Mouse (Mus musculus) midbrain, postnatal 0 days (tissue): ENCODE measurements at regions not wholly inside any gene's neighbourhood (a gene's known extent, or its start where the extent isn't known, plus 50 kb on each side); places are given as distances from the start of the nearest gene placed in this dataset.
A peak's percentile ranks its signal among the peaks of the same experiment; 100 is the strongest.
"Not testable (repeated sequence)": the region's sequence is repeated elsewhere in the genome, so short reads cannot be mapped to it uniquely, and the experiment has no call there.

Experiments used
- ATAC-seq: fragments of 200-750 bp; cut with Nextera tagmentation; 2 replicates; pipeline ENCODE4 v1.8.0; 2017; ENCODE audit warnings: moderate number of reproducible peaks, mild to moderate bottlenecking, moderate TSS enrichment, moderate library complexity; ENCODE audit not compliant: low FRiP score
- DNase-seq: peaks from one replicate; pipeline ENCODE4 v3.0.0-alpha.2; 2015; ENCODE audit warnings: low spot score
- H3K27ac ChIP-seq: fragments of 300-500 bp; sonication (generic); 2 replicates; pipeline ENCODE4 v1.5.1; 2014; ENCODE audit warnings: low read depth, mild to moderate bottlenecking, low read length, mixed read lengths
- H3K27me3 ChIP-seq: fragments of 300-500 bp; sonication (generic); 2 replicates; pipeline ENCODE4 v1.6.1; 2014; ENCODE audit warnings: low read length, control low read depth, mixed read lengths; ENCODE audit not compliant: insufficient read depth
- H3K36me3 ChIP-seq: fragments of 300-500 bp; sonication (generic); 2 replicates; pipeline ENCODE4 v1.6.1; 2014; ENCODE audit warnings: low read length, control low read depth, mixed read lengths; ENCODE audit not compliant: insufficient read depth
- H3K4me1 ChIP-seq: fragments of 300-500 bp; sonication (generic); 2 replicates; pipeline ENCODE4 v1.6.1; 2014; ENCODE audit warnings: mild to moderate bottlenecking, control low read depth, antibody characterized with exemption, low read length, mixed read lengths; ENCODE audit not compliant: insufficient read depth
- H3K4me2 ChIP-seq: fragments of 300-500 bp; sonication (generic); 2 replicates; pipeline ENCODE4 v1.6.1; 2014; ENCODE audit warnings: low read depth, mild to moderate bottlenecking, low read length, mixed read lengths; ENCODE audit not compliant: poor library complexity, severe bottlenecking
- H3K4me3 ChIP-seq: fragments of 300-500 bp; sonication (generic); 2 replicates; pipeline ENCODE4 v1.5.1; 2014; ENCODE audit warnings: low read depth, mild to moderate bottlenecking, low read length, moderate library complexity
- H3K9ac ChIP-seq: fragments of 300-500 bp; sonication (generic); replicated peaks from 2 replicates; pipeline ENCODE4 v1.6.1; 2014; ENCODE audit warnings: mild to moderate bottlenecking, low read length, moderate library complexity, mixed read lengths; ENCODE audit not compliant: poor library complexity, severe bottlenecking
- H3K9me3 ChIP-seq: fragments of 300-500 bp; sonication (generic); 2 replicates; pipeline ENCODE4 v1.6.1; 2016; ENCODE audit warnings: low read length, control low read depth
- CTCF ChIP-seq: IDR thresholded peaks from 2 replicates; pipeline ENCODE4 v1.5.1; 2016; ENCODE audit warnings: antibody characterized with exemption, mild to moderate bottlenecking
- WGBS: fragments of 180-500 bp; shearing (Covaris S2); extraction: QIAGEN DNeasy Blood & Tissue Kit; methylation state at CpG from one replicate; pipeline ENCODE4 v1.1.7; 2014; 5-methylcytosine and 5-hydroxymethylcytosine counted together

DNA sequence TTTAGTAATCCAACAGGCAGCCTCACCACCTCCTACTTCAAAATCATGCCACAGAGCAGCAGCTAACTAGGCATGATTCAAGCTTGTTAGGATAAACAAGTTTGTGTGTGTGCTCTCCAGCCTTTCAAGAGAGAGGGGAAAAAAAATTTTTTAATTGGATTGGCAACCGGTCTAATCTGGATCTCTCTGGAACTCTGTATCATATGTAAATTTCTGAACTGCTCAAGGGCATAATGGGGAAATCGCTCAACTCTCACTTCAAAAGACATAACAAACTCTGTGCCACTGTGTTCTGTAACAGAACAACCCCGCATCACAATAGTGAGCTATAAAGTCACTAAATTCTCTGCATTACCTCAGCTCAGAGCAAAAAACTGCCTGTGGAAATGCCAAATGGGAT, 147.9 kb upstream of the Krtap11-1 start:
- peak; percentile 63; the same call in 1 of the 2 replicates for ATAC-seq
- no peaks in the 10 kb centered on the region for H3K36me3 ChIP-seq
- H3K4me2 ChIP-seq = no peak overlapping the region
- no peak for DNase-seq
- no peaks in the 10 kb centered on the region for H3K4me1 ChIP-seq
- no peak overlapping the region for H3K27ac ChIP-seq
- H3K4me3 ChIP-seq = no peak overlapping the region
- WGBS = 41% methylated on average over 3 of the region's 3 CpGs
- no peak overlapping the region for H3K9ac ChIP-seq
- TF ChIP-seq CTCF = no peak
- no peaks in the 10 kb centered on the region; the same call in 1 of the 2 replicates for H3K9me3 ChIP-seq
- no peaks in the 10 kb centered on the region for H3K27me3 ChIP-seq

- 79% methylated on average over 8 of the region's 8 CpGs for WGBS
Observed at GRCm38 (mm10) chr16:89715716-89716115, 144.7 kb upstream of the Krtap11-1 start.

DNA sequence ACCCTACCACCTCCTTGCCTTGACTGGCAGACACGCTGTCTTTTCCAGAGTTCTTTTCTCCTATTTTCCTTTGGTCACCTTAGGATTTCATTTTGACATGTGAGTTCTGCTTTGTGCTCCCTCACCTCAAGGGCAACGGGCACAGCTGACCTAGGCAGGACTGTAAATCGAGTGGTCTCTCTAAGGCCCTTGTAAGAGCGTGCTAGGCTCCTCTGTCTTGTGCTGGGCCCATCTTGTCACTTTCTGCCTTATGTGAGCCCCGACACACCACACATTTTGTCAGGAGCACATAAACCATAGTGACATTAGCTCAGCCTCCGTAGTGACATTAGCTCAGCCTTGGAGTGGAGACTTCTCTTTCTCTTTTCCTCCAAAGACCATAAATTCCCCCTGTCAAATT, 133.3 kb upstream of the Krtap11-1 start:
- Histone ChIP-seq H3K9ac (no peak overlapping the region), H3K27me3 (no peaks in the 10 kb centered on the region), H3K36me3 (no peaks in the 10 kb centered on the region), H3K4me2 (no peak overlapping the region), H3K9me3 (no peaks in the 10 kb centered on the region), H3K4me1 (no peaks in the 10 kb centered on the region), H3K4me3 (no peak overlapping the region), H3K27ac (no peak overlapping the region)
- no peak for TF ChIP-seq CTCF
- 92% methylated on average over 6 of the region's 6 CpGs for WGBS
- ATAC-seq = no peak
- no peak for DNase-seq

More at GRCm38 (mm10) chr16:89715716-89716115, 144.7 kb upstream of the Krtap11-1 start:
- not testable (repeated sequence) for H3K9ac ChIP-seq, H3K36me3 ChIP-seq, H3K27me3 ChIP-seq, ATAC-seq, H3K4me3 ChIP-seq, H3K4me2 ChIP-seq, H3K4me1 ChIP-seq, DNase-seq, H3K9me3 ChIP-seq, H3K27ac ChIP-seq

DNA sequence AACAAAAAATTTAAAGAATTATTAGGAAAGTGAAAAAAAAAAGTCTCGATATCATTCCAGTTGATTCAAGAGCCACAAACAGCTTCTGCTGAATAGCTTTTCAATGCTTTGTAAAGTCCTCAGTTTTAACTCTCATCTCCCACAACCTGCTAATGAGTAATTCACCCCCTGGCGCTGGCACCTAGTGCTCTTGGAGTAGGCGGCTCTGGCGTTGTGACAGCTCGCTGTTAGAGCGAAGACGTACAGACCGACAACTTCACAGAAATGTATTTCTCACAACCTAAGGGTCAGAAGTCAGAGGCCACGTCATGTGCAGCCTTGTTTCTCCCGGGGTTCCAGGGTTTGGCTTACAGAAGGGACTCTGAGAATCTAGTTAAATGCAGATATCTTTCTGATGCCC, 132.2 kb upstream of the Krtap11-1 start:
- WGBS = 80% methylated on average over 10 of the region's 10 CpGs
- no peaks in the 10 kb centered on the region for H3K27me3 ChIP-seq
- ATAC-seq = no peak
- no peak overlapping the region for H3K4me3 ChIP-seq
- no peaks in the 10 kb centered on the region for H3K4me1 ChIP-seq
- H3K9ac ChIP-seq = no peak overlapping the region
- no peak for TF ChIP-seq CTCF
- H3K9me3 ChIP-seq = no peaks in the 10 kb centered on the region
- H3K36me3 ChIP-seq = no peaks in the 10 kb centered on the region
- H3K27ac ChIP-seq = no peak overlapping the region
- no peak overlapping the region for H3K4me2 ChIP-seq
- no peak for DNase-seq

DNA sequence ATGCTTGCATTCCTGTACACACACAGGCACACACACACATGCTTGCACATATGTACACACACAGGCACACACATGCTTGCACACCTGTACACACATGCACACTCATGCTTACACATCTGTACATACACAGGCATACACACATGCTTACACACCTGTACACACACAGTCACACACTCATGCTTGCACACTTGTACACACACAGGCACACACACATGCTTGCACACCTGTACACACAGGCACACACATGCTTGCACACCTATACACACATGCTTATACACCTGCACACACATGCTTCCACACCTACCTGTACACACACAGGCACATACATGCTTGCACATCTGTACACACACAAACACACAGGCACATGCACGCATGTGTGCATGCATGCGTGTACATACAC, 131.4 kb upstream of the Krtap11-1 start:
- H3K4me3 ChIP-seq = no peak overlapping the region
- no peaks in the 10 kb centered on the region for H3K9me3 ChIP-seq
- no peak overlapping the region for H3K27ac ChIP-seq
- no peak overlapping the region for H3K9ac ChIP-seq
- no peaks in the 10 kb centered on the region for H3K27me3 ChIP-seq
- no peak overlapping the region for H3K4me2 ChIP-seq
- TF ChIP-seq CTCF = no peak
- H3K4me1 ChIP-seq = no peaks in the 10 kb centered on the region
- 99% methylated on average over 2 of the region's 2 CpGs for WGBS
- no peak for ATAC-seq
- no peak for DNase-seq
- no peaks in the 10 kb centered on the region for H3K36me3 ChIP-seq

DNA sequence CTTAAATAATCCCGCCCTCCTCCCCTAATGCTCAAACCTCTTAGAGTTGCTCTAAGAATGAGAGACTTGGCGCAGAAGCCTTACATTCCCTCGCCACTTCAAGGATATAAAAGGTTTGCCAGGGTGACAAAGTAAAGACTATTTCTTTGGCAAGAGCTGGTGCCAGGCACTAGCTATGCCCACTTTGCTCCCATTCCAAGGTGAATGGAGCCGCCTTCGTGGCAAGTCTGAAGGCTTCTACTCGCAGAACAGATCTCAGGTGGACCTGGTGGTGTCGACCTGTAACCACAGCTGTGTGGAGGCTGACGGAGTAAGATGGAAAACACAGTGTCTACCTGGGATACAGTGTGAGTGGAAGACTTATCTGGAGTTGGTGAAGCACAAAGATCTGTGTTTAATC, 130.8 kb upstream of the Krtap11-1 start:
- H3K4me3 ChIP-seq = no peak overlapping the region
- no peaks in the 10 kb centered on the region for H3K9me3 ChIP-seq
- no peak for DNase-seq

DNA sequence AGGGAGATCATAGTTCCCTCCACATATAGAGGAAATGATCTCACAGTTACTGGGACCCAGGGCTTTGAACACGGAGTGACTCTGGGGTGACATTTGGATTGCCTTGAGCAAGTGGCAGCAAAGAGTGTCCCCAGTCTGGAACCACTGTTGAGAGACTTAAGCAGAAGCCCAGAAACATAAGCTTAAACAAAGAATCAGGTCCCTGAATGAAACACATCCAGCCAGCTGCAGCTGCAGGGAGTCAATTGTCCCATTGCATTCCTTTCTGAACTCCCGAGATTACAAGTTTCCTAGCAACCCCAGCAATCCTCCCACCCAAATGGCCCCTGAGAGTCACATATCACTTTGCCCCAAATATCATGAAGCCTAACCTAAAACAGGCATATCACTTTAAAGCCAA, 128.7 kb upstream of the Krtap11-1 start:
- Histone ChIP-seq H3K4me2 (no peak overlapping the region), H3K36me3 (no peaks in the 10 kb centered on the region), H3K9ac (no peak overlapping the region), H3K27me3 (no peaks in the 10 kb centered on the region), H3K27ac (no peak overlapping the region), H3K4me3 (no peak overlapping the region), H3K9me3 (no peaks in the 10 kb centered on the region), H3K4me1 (no peaks in the 10 kb centered on the region)
- DNase-seq = no peak
- 3% methylated on average over 2 of the region's 2 CpGs for WGBS
- no peak for TF ChIP-seq CTCF
- no peak for ATAC-seq

More for the DNA sequence above, 130.8 kb upstream of the Krtap11-1 start:
- no peak overlapping the region for H3K4me2 ChIP-seq
- no peak overlapping the region for H3K9ac ChIP-seq
- H3K27me3 ChIP-seq = no peaks in the 10 kb centered on the region
- no peaks in the 10 kb centered on the region for H3K36me3 ChIP-seq
- no peak for TF ChIP-seq CTCF
- ATAC-seq = no peak
- no peak overlapping the region for H3K27ac ChIP-seq
- H3K4me1 ChIP-seq = no peaks in the 10 kb centered on the region
- 90% methylated on average over 8 of the region's 8 CpGs for WGBS
